Comparison of ENCODE assay signal across 19 mouse cellular contexts in genomic region chr9:52125225-52125624, GRCm38 (mm10).
"Had no signal": no experiment of that assay in that cellular context is flagged by ENCODE, and none has a peak within 500 bp of the region (broad histone marks: within the 10 kb centered on the region; RNA-seq: fewer than 3 reads in every experiment).

No protein-coding gene starts in this region.

- H3K4me3 ChIP-seq: megakaryocyte, embryonic 14.5 days; midbrain, embryonic 12.5 days; midbrain, embryonic 15.5 days; myocyte; neural tube, embryonic 13.5 days; neural tube, embryonic 15.5 days had no signal

- H3K27me3 ChIP-seq: megakaryocyte, embryonic 14.5 days; midbrain, embryonic 12.5 days; midbrain, embryonic 15.5 days; neural tube, embryonic 13.5 days; neural tube, embryonic 15.5 days had no signal

- H3K27ac ChIP-seq: macrophage; midbrain, embryonic 12.5 days; midbrain, embryonic 15.5 days; neural tube, embryonic 13.5 days; neural tube, embryonic 15.5 days had no signal

- H3K4me1 ChIP-seq: midbrain, embryonic 12.5 days; midbrain, embryonic 15.5 days; neural tube, embryonic 13.5 days; neural tube, embryonic 15.5 days had no signal

- DNase-seq: lung, adult 18-20 months; lung, embryonic 14.5 days; lung, postnatal 14 days; lung, postnatal 36 days; retina, postnatal 1 day; right cerebral cortex, adult 18-20 months; right cerebral cortex, postnatal 25 days; right cerebral cortex, postnatal 4 days; spleen, adult 18-20 months; thymus, adult 18-20 months; thymus, postnatal 25 days; thymus, postnatal 4 days had no signal

- ATAC-seq: midbrain, embryonic 15.5 days had no signal

- H3K4me2 ChIP-seq: lung, embryonic 14.5 days; midbrain, embryonic 12.5 days; midbrain, embryonic 15.5 days; neural tube, embryonic 13.5 days; neural tube, embryonic 15.5 days had no signal

- H3K9ac ChIP-seq: lung, embryonic 14.5 days; midbrain, embryonic 12.5 days; midbrain, embryonic 15.5 days; neural tube, embryonic 13.5 days; neural tube, embryonic 15.5 days had no signal

- H3K9me3 ChIP-seq: midbrain, embryonic 12.5 days; midbrain, embryonic 15.5 days; neural tube, embryonic 13.5 days; neural tube, embryonic 15.5 days had no signal
